Mouse (Mus musculus): ENCODE measurements around the gene Pik3cg. TPM values are rescaled to one million over a fixed set of nuclear protein-coding genes. Genes with fewer than 3 reads are reported as not detected.
A peak's percentile ranks its signal among the peaks of the same experiment; 100 is the strongest.

The Pik3cg gene
- total RNA-seq, 1 experiment from 2014 or later, result 1.9 TPM

DNA sequence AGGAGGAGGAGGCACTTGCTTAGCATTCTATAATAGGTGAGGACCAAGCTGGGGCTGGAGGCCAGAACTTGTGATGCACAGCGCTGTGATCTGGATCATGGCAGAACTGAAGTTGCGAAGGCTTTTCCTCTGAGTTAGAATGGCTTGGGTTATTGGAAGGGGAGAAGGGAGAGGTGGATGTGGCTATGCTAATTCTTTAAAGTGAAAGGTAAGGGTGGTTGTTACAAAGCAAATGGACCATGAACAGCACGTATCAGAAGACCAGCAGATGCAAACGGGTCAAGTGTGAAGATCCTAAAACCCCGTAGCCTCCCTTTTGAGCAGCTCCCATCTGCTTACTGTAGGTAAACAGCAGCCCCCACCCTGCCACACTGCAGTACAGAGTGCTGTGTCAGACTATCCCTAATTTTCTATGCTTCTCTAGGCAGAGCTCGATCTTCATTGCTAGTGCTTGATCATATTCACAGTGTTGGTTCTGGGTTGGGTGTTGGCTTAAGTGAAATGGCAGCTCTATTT lies 7.3 kb downstream of the Pik3cg start:
- DNase-seq, result no peak

- DNase-seq, result no peak
Observed at GRCm38 (mm10) chr12:32200387-32201069, 7.9 kb downstream of the Pik3cg start.

DNA sequence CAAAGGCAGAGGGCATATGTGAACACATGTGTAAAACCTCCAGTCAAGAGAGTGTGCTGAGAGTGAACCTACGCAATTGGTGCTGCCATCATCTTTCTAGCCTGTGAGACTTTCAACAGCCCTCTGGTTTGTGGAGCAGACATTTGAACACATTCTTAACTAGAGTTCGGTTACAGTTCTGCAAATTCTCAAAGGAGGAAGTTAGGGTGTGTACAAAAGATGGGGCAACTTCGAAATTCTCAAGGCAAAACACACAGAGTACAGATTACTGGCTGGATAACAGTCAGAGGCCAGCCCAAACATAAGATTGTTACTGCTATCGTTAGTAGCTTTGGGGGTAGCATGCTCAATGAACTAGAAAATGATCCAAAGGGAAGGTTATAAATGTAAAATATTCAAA lies 9.0 kb downstream of the Pik3cg start:
- DNase-seq, result no peak

GRCm38 (mm10) chr12:32198025-32198424 lies 10.4 kb downstream of the Pik3cg start:
- DNase-seq, result no peak

GRCm38 (mm10) chr12:32195000-32195399 lies 13.5 kb downstream of the Pik3cg start:
- DNase-seq, result no peak

DNA sequence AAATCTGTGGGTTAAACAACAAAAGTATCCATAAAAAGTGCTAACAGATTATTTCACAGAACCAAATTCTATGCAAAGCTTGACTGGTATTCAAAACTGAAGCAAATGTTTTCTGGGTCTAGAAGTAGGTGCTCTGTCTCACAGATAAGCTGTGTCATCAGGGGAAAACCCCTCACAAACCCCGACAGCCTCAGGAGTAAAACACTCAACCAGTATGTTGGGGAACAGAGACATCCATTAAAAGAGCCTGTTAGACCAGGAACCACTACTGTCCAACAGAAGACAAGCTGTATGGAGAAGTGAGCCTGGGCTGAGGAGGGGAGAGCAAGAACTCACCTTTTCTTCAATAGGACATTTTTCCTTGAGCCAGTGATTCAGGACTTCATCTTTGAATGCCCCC lies 14.1 kb downstream of the Pik3cg start:
- no peak for DNase-seq

GRCm38 (mm10) chr12:32190927-32191326 lies 17.5 kb downstream of the Pik3cg start:
- peak; percentile 11 for DNase-seq

DNA sequence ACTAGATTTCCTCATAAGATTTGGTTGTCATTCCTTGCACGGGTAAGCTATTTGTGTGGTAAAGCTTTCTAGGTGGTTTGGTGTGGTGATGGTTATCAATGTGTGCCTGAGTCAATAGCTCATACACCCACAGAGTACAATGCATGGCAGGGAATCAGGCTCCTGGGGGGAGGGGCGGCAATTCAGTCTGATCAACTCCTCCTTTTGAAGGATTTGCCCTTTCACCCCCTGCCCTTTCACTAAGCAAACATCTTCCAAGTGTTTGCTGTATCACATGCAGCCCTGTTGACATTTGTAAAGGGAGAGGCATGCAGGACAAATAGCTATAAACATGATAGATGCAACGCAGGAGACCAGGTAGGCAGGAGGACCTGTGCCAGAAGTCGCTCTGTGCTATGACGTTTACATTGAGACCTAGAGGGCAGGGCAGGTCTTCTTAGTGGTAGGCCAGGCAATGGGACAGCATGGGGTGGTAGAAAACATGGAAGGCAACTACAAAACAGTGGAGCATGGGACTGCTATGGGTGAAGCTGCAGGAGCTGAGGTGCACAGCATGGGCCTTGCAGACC lies 20.7 kb downstream of the Pik3cg start:
- DNase-seq, result peak; percentile 8

GRCm38 (mm10) chr12:32186627-32187255 lies 21.7 kb downstream of the Pik3cg start:
- DNase-seq, result peak; percentile 9

GRCm38 (mm10) chr12:32184874-32185273 lies 23.6 kb downstream of the Pik3cg start:
- no peak for DNase-seq

- DNase-seq, result no peak
Observed at GRCm38 (mm10) chr12:32183584-32183983, 24.9 kb downstream of the Pik3cg start.

DNA sequence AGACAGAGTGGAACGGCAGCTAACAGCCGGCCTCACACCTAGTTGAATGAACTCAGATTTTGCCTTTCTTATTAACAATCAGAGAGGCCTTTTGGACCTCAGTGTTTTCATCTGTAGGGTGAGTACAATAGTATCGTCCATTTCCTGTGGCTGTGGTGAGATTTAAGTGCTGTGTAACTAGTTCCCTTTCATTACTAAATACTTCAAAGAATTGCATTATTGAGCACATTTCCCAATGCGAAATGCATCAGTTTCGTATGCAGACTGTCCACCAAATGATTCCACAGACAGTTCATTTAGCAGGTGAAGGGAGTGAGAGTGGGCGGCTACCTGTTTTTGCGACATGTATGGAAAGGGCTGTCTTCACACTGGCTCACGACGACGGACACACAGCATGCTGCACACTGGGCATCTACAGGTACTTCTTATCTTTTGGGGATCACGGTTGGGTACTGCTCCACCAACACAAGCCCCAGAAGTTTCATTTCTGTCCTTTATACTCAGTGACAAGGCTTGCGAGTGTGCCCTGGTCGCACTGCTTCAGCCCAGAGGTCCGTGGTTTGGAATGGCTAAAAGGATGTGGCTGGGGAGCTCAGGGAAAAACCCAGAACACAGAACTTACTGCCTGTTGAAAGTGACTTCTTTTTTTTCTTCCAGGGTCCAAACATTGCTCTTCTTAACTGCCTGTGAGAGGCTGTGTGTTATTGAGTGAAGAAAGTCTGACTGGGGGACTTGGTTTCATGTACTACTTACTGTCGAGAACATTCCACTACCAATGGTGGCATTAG lies 25.6 kb downstream of the Pik3cg start:
- DNase-seq, result no peak

DNA sequence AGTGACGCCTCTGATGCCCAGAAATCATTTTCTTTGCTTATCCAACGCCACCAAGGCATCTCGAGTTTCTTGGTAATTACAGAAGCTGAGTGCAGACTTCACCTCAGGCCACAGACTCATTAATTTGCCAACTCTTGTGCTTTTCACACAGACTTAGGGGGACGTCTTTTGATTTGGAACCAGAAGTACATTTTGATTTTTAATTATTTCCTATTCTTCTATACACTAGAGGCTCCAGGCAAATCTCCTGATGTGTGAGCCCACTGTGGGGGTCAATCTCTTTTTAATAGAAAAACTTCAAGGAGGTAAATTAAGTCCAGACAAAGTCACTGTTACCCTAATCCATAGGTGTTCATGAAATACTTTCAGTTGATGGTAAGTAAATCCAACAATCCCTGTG lies 26.6 kb downstream of the Pik3cg start:
- DNase-seq, result no peak

DNA sequence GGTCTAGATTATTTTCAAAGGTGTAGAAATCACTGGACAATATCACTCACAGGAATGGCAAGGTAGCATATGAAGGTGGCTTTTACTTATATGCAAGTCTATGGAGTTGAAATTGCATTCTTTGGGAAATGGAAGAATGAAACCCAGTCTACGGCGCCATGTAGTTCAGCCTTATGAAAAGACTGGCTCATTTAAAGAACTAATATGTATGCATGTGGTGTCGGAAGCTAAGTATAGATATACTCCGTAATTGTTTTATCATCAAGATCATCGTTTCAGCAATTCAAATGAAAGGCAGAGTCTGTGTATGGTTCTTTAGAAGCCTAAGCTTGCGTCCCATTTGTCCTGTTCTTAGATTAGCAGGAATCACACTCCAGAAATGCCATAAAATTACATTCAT lies 34.0 kb downstream of the Pik3cg start:
- DNase-seq, result no peak

GRCm38 (mm10) chr12:32172826-32173225 lies 35.6 kb downstream of the Pik3cg start:
- no peak for DNase-seq

- DNase-seq, result no peak
Observed at GRCm38 (mm10) chr12:32169164-32169563, 39.3 kb downstream of the Pik3cg start.

DNA sequence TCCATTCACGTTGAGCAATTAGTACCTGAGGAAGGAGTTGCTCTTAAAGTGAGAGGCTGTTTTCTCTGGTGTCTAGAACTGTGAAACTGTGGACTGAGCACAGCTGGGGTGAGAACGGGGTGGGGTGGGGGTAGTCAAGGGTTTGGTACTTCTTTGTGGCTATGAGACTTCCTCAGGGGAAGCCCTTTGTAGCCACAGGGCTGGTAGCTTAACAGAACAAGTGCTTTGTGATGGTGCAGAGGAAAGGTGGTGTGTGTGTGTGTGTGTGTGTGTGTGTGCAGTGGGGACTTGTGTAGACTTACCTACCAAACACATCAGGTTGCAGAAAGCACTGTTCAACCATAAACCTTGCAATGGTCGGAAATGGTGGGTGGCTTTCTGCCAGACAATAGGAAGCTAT lies 39.7 kb downstream of the Pik3cg start:
- DNase-seq, result no peak

DNA sequence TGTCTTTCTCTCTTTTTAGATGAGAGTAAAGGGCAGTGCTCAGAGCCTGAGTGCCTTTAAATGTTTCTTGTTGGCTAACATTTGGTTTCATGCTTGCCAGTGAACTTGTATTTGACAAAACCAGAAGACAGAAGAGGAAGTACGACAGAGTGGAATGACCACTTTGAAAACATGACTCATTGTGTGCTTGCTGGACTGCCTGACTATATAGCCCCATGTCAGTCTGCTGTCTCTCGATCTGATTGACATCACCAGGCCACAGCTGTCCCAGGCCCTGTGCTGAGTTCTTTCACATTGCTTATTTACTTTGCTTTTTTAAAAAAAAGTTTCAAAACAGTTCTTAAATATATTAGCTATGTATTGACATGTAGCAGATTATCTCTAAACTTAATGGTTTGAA lies 44.8 kb downstream of the Pik3cg start:
- no peak for DNase-seq

- DNase-seq, result no peak
Observed at GRCm38 (mm10) chr12:32158757-32159156, 49.7 kb downstream of the Pik3cg start.

DNA sequence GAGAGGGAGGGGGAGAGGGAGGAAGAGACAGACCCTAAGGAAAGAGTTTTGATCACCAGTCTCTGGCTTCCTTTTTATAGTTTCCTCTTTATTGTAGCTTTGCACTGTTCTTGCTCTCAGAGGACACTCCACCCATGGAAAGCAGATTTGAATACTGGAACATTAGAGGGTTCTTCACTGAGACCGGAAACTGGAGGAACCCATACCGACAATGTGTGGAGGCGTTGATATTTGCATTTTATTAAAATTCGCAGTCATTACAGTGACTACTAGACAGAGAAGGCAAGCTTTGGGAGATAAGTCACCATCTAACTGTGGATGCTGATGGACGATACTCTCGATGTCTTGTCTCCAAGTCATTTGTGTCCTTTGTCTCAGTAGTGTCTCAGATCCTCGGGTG lies 61.9 kb downstream of the Pik3cg start:
- DNase-seq, result no peak

GRCm38 (mm10) chr12:32145651-32146050 lies 62.8 kb downstream of the Pik3cg start:
- no peak for DNase-seq

DNA sequence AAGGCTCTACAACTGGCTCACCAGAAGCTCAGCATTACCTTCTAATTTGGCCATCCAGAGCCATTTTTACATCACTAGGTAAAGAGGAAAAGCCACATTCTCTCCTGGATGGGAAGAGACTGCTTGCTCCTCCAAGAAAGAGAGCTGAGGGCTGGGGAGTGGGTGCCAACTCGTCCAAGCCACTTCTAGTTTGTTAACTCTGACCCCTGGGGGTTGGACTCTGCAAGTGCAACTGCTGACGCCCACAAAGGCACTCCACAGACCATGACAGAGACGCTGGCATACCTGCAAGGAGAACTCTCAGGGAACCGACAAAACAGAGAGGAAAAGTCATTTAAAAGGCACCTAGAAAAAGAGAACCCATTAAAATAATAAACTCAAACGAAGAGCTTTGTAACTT lies 63.9 kb downstream of the Pik3cg start:
- DNase-seq, result peak; percentile 88

GRCm38 (mm10) chr12:32143782-32144181 lies 64.7 kb downstream of the Pik3cg start:
- no peak for DNase-seq
